8 mouse cellular contexts compared by ENCODE assay signal in the genomic region with DNA sequence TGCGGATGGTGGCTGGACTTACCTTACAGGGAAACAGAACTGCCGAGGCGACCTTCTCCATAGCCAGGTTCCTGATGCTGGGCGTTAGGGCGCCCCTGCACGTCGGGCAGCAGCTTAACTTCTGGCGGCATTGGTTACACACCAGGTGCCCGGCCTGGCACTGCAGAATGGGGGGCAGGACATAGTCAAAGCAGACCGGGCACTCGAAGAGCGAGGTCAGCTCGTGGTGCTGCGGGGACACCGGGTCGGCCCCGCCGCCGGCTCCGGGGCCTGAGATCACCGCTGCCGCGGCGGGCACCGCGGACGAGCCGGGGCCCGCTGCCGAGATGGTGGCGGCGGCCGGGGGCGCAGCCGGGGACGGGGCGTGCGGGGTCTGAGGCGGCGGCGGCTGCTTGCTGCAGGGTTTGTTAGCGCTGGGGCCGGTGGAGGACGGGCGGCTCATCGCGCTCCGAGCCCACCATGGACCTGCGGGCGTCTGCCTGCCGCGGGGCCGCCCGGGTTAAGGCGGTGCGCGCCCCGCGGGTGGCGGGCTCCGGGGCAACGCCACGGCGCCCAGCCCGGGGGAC. TPM values are rescaled to one million over a fixed set of nuclear protein-coding genes. Genes with fewer than 3 reads are reported as not detected.
DNase-seq lines count a peak whose midpoint lies in the region; ATAC-seq lines count a peak whose summit lies in the region.

No protein-coding gene starts in this region.

- H3K4me3 ChIP-seq in embryonic facial prominence, embryonic 12.5 days, result peak overlapping the region; percentile 76
- peak overlapping the region; percentile 83 for H3K4me3 ChIP-seq in kidney, embryonic 14.5 days (ENCODE audit: low read length)
- H3K4me3 ChIP-seq in liver, embryonic 12.5 days, result peak overlapping the region; percentile 75
- H3K4me3 ChIP-seq in stomach, embryonic 14.5 days (ENCODE audit: low read depth, low read length), result peak overlapping the region; percentile 78

- peak; percentile 40 for DNase-seq in layer of hippocampus, adult 11-12 months (ENCODE audit: low spot score)
- no peak for DNase-seq in layer of hippocampus, adult 9-10 months (ENCODE audit: low spot score)
- DNase-seq in heart, adult 9 months (ENCODE audit: low spot score in 2 of 2), result peak; percentile 29 to 38
- peak; percentile 63 for DNase-seq in neural tube, embryonic 10.5 days (ENCODE audit: extremely low spot score, low spot score)

- no peaks in the 10 kb centered on the region for H3K9me3 ChIP-seq in embryonic facial prominence, embryonic 12.5 days
- no peaks in the 10 kb centered on the region for H3K9me3 ChIP-seq in kidney, embryonic 14.5 days (ENCODE audit: control insufficient read depth, low read length)
- H3K9me3 ChIP-seq in liver, embryonic 12.5 days (replicated peaks), result no peaks in the 10 kb centered on the region
- no peaks in the 10 kb centered on the region for H3K9me3 ChIP-seq in stomach, embryonic 14.5 days (ENCODE audit: control insufficient read depth, low read depth, low read length)

- H3K4me1 ChIP-seq in embryonic facial prominence, embryonic 12.5 days, result peaks cover 20% of the 10 kb centered on the region
- 0 out of 2 replicates have a peak, but pooled peaks cover 2% of the 10 kb centered on the region for H3K4me1 ChIP-seq in kidney, embryonic 14.5 days (ENCODE audit: control insufficient read depth, insufficient read depth, low read length)
- peaks cover 26% of the 10 kb centered on the region for H3K4me1 ChIP-seq in liver, embryonic 12.5 days
- no peaks in the 10 kb centered on the region for H3K4me1 ChIP-seq in stomach, embryonic 14.5 days (ENCODE audit: control insufficient read depth, insufficient read depth, low read length)

- no peaks in the 10 kb centered on the region for H3K36me3 ChIP-seq in embryonic facial prominence, embryonic 12.5 days
- H3K36me3 ChIP-seq in kidney, embryonic 14.5 days (ENCODE audit: control insufficient read depth, insufficient read depth, low read length), result no peaks in the 10 kb centered on the region
- H3K36me3 ChIP-seq in liver, embryonic 12.5 days, result 0 out of 2 replicates have a peak, but pooled peaks cover 3% of the 10 kb centered on the region
- no peaks in the 10 kb centered on the region; the same call in 1 of the 2 replicates for H3K36me3 ChIP-seq in stomach, embryonic 14.5 days (ENCODE audit: control insufficient read depth, insufficient read depth, low read length)

- H3K27ac ChIP-seq in embryonic facial prominence, embryonic 12.5 days, result peak overlapping the region; percentile 61; the same call in 1 of the 2 replicates
- H3K27ac ChIP-seq in kidney, embryonic 14.5 days (ENCODE audit: low read depth, low read length), result 0 out of 2 replicates have a peak overlapping the region, but pooled peaks have one; percentile 42
- peak overlapping the region; percentile 72 for H3K27ac ChIP-seq in liver, embryonic 12.5 days
- peak overlapping the region; percentile 80 for H3K27ac ChIP-seq in stomach, embryonic 14.5 days (ENCODE audit: low read length)

- peak; percentile 31; the same call in 1 of the 2 replicates for ATAC-seq in embryonic facial prominence, embryonic 12.5 days (ENCODE audit: insufficient number of reproducible peaks, insufficient read depth, low FRiP score, low TSS enrichment)
- peak; percentile 11 for ATAC-seq in kidney, embryonic 14.5 days (ENCODE audit: low FRiP score, low TSS enrichment)
- 0 out of 2 replicates have a peak, but pooled peaks have one; percentile 13 for ATAC-seq in liver, embryonic 12.5 days
- no peak for ATAC-seq in stomach, embryonic 14.5 days (ENCODE audit: insufficient number of reproducible peaks, insufficient read depth, low FRiP score, low read depth)

- H3K27me3 ChIP-seq in embryonic facial prominence, embryonic 12.5 days, result peaks cover 10% of the 10 kb centered on the region
- H3K27me3 ChIP-seq in kidney, embryonic 14.5 days (ENCODE audit: control insufficient read depth, insufficient read depth, low read length), result no peaks in the 10 kb centered on the region
- H3K27me3 ChIP-seq in liver, embryonic 12.5 days (replicated peaks), result peaks cover 46% of the 10 kb centered on the region
- H3K27me3 ChIP-seq in stomach, embryonic 14.5 days (ENCODE audit: control insufficient read depth, insufficient read depth, low read length), result no peaks in the 10 kb centered on the region

- H3K4me2 ChIP-seq in embryonic facial prominence, embryonic 12.5 days (replicated peaks), result peak overlapping the region; percentile 89
- peak overlapping the region; percentile 97 for H3K4me2 ChIP-seq in kidney, embryonic 14.5 days (replicated peaks; ENCODE audit: low read depth, low read length)
- H3K4me2 ChIP-seq in liver, embryonic 12.5 days, result peak overlapping the region; percentile 97
- peak overlapping the region; percentile 96 for H3K4me2 ChIP-seq in stomach, embryonic 14.5 days (replicated peaks; ENCODE audit: low read depth, low read length)

- 1% methylated on average over 64 of the region's 65 CpGs for WGBS in embryonic facial prominence, embryonic 12.5 days
- WGBS in kidney, embryonic 14.5 days, result 1% methylated on average over 45 of the region's 65 CpGs
- under 1% methylated on average over 59 of the region's 65 CpGs for WGBS in liver, embryonic 12.5 days (ENCODE audit: insufficient replicate concordance)
- under 1% methylated on average over 57 of the region's 65 CpGs for WGBS in stomach, embryonic 14.5 days

- H3K9ac ChIP-seq in embryonic facial prominence, embryonic 12.5 days, result peak overlapping the region; percentile 76
- peak overlapping the region; percentile 78 for H3K9ac ChIP-seq in kidney, embryonic 14.5 days (ENCODE audit: low read depth, low read length)
- H3K9ac ChIP-seq in liver, embryonic 12.5 days, result peak overlapping the region; percentile 82
- peak overlapping the region; percentile 60 for H3K9ac ChIP-seq in stomach, embryonic 14.5 days (replicated peaks; ENCODE audit: low read depth, low read length)

RNA-seq across cellular contexts. Expression of gene Siah2, which starts 0.7 kb away (rescaled TPM):
- 7.4 and 8.0 TPM in 2 replicates for polyA plus RNA-seq in embryonic facial prominence, embryonic 12.5 days (2016; fragmentation: Nextera tagmentation; extraction: Ambion mirVana)
- 4.6 and 5.5 TPM in 2 replicates for polyA plus RNA-seq in kidney, embryonic 14.5 days (2014; fragmentation: Nextera tagmentation; extraction: Ambion mirVana)
- polyA plus RNA-seq in liver, embryonic 12.5 days (2016; fragmentation: Nextera tagmentation; extraction: Ambion mirVana), result 5.6 TPM in 2 replicates
- polyA plus RNA-seq in stomach, embryonic 14.5 days (2014; fragmentation: Nextera tagmentation; extraction: Ambion mirVana), result 5.5 and 5.9 TPM in 2 replicates

RNA-seq across cellular contexts. Expression of gene Erich6, which starts 54.5 kb away (rescaled TPM):
- polyA plus RNA-seq in embryonic facial prominence, embryonic 12.5 days (2016; fragmentation: Nextera tagmentation; extraction: Ambion mirVana), result not detected in 2 replicates
- polyA plus RNA-seq in kidney, embryonic 14.5 days (2014; fragmentation: Nextera tagmentation; extraction: Ambion mirVana), result 0.14 TPM in 1 of 2 replicates, not detected in the other
- not detected in 2 replicates for polyA plus RNA-seq in liver, embryonic 12.5 days (2016; fragmentation: Nextera tagmentation; extraction: Ambion mirVana)
- not detected in 2 replicates for polyA plus RNA-seq in stomach, embryonic 14.5 days (2014; fragmentation: Nextera tagmentation; extraction: Ambion mirVana)
